ENCODE assay signal across 20 mouse cellular contexts in the genomic region with DNA sequence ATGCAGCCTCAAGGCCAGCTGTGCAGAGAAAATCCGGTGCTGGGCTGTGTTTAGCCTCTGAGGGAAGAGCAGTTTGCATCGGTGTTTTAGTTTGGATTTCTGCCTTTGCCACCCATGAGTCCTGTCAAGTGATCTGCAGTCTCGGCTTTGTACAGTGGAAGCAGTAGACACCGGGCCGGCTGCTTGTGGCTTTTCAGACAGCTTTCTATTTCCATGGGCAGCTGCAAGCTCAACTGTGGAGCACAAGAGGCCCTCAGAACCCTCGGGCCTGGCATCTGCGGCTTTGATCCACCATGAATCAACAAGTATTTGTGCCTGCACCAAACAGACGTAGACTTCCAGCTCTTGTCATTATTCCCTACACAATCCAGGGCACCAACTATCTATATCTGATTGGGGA. TPM values are rescaled to one million over a fixed set of nuclear protein-coding genes. Genes with fewer than 3 reads are reported as not detected.
A peak's percentile ranks its signal among the peaks of the same experiment; 100 is the strongest.
DNase-seq lines count a peak whose midpoint lies in the region; TF ChIP-seq lines count a peak whose summit lies in the region.
"Had no signal": no experiment of that assay in that cellular context is flagged by ENCODE, and none has a peak within 500 bp of the region (broad histone marks: within the 10 kb centered on the region; RNA-seq: fewer than 3 reads in every experiment).

No protein-coding gene starts in this region.

- no peaks in the 10 kb centered on the region for H3K36me3 ChIP-seq in thymus, adult 2 months (ENCODE audit: control insufficient read depth, insufficient read depth, low read length)

- no peak overlapping the region for H3K27ac ChIP-seq in thymus, adult 2 months (ENCODE audit: control insufficient read depth, insufficient read depth, low read length)
- H3K27ac ChIP-seq: embryonic facial prominence, embryonic 13.5 days; embryonic facial prominence, embryonic 15.5 days; forebrain, embryonic 10.5 days; forebrain, embryonic 12.5 days had no signal

- H3K27me3 ChIP-seq in thymus, adult 2 months (ENCODE audit: control insufficient read depth, insufficient read depth, low read length): no peaks in the 10 kb centered on the region
- H3K27me3 ChIP-seq: embryonic facial prominence, embryonic 13.5 days; embryonic facial prominence, embryonic 15.5 days; forebrain, embryonic 12.5 days had no signal

- no peak for TF ChIP-seq CTCF in thymus, adult 2 months (IDR thresholded peaks at IDR 0.05; ENCODE audit: borderline replicate concordance, control insufficient read depth, extremely low read depth, insufficient read depth, low read length, poor library complexity)

- 42% methylated on average over 8 of the region's 8 CpGs for WGBS in thymus, adult 2 months

- peak; percentile 26 for DNase-seq in thymus, postnatal 14 days
- DNase-seq in thymus, postnatal 10 days (ENCODE audit: low spot score in 2 of 2): no peak
- DNase-seq in thymus, postnatal 4 days: peak; percentile 40
- no peak for DNase-seq in thymus, adult 2 months
- DNase-seq in kidney, postnatal 25 days: no peak
- DNase-seq: adrenal gland, adult 2 months; adrenal gland, postnatal 10 days; adrenal gland, postnatal 25 days; cerebellum, adult 11 months; cerebellum, adult 18-20 months; cerebellum, adult 8-10 months; cerebellum, adult 9-11 months; cerebellum, postnatal 14 days; cerebellum, postnatal 36 days; embryo, embryonic 11 days had no signal

- no peak for TF ChIP-seq POLR2A in thymus, adult 2 months (IDR thresholded peaks at IDR 0.05; ENCODE audit: control insufficient read depth, extremely low read depth, insufficient read depth, low read length, poor library complexity)

- H3K4me1 ChIP-seq in thymus, adult 2 months (replicated peaks; ENCODE audit: control insufficient read depth, insufficient read depth, low read length): peaks cover 10% of the 10 kb centered on the region
- H3K4me1 ChIP-seq: embryonic facial prominence, embryonic 13.5 days had no signal

- H3K4me3 ChIP-seq in thymus, adult 2 months (ENCODE audit: control insufficient read depth, insufficient read depth, low read length): no peak overlapping the region
- H3K4me3 ChIP-seq: embryonic facial prominence, embryonic 13.5 days; embryonic facial prominence, embryonic 15.5 days; erythroblast, embryonic 14.5 days; forebrain, embryonic 10.5 days; forebrain, embryonic 12.5 days had no signal

RNA-seq across cellular contexts. Expression of gene Pdlim7, which starts 11.1 kb away (rescaled TPM):
- polyA plus RNA-seq in thymus, adult 2 months (2012; rRNA removed): 25.6 and 29.5 TPM in 2 replicates

RNA-seq across cellular contexts. Expression of gene Dbn1, which starts 14.5 kb away (rescaled TPM):
- 7.8 and 9.8 TPM in 2 replicates for polyA plus RNA-seq in thymus, adult 2 months (2012; rRNA removed)

RNA-seq across cellular contexts. Expression of gene Dok3, which starts 26.7 kb away (rescaled TPM):
- polyA plus RNA-seq in thymus, adult 2 months (2012; rRNA removed): 18.2 and 21.9 TPM in 2 replicates

RNA-seq across cellular contexts. Expression of gene Ddx41, which starts 34.1 kb away (rescaled TPM):
- 97.8 and 100.0 TPM in 2 replicates for polyA plus RNA-seq in thymus, adult 2 months (2012; rRNA removed)

RNA-seq across cellular contexts. Expression of gene Prr7, which starts 38.3 kb away (rescaled TPM):
- polyA plus RNA-seq in thymus, adult 2 months (2012; rRNA removed): 33.8 and 52.2 TPM in 2 replicates

Comparison
In these comparisons a context has a peak if more than half of its experiments do, and no peak if none do; other contexts are left out.
1. DNase-seq: peak in thymus, postnatal 14 days (single experiment) and thymus, postnatal 4 days (single experiment); none in thymus, postnatal 10 days (0 of 2), thymus, adult 2 months (single experiment) and kidney, postnatal 25 days (0 of 2).